Mouse (Mus musculus) spleen, postnatal 4 days (tissue): Measurements from ENCODE around the gene Klf3.
"Not testable (repeated sequence)": the region's sequence is repeated elsewhere in the genome, so short reads cannot be mapped to it uniquely, and the experiment has no call there.

Experiments
- DNase-seq, 2 experiments: peaks; one replicate each; pipeline ENCODE4 v3.0.0; 2022; ENCODE audit warnings: low spot score in 2 of 2

The Klf3 gene

DNA sequence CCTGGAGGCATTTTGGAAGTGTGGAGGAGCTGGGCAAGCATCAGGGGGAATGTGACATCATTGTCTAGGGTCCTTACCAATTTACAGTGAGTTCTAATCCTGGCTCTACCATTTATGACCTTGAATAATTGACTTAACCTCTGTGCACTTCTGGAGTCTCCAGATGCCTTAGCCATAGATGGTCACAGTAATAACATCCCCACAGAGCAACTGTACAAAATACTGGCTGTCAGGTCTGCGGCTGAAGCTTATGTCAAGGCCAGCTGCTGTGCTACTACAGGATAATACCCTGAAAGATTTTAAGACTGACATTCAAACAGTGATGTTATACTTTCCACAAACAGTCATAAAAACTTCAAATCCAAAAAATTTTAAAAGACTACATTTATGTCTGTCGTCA lies 75.3 kb downstream of the Klf3 start:
- DNase-seq: no peak

DNA sequence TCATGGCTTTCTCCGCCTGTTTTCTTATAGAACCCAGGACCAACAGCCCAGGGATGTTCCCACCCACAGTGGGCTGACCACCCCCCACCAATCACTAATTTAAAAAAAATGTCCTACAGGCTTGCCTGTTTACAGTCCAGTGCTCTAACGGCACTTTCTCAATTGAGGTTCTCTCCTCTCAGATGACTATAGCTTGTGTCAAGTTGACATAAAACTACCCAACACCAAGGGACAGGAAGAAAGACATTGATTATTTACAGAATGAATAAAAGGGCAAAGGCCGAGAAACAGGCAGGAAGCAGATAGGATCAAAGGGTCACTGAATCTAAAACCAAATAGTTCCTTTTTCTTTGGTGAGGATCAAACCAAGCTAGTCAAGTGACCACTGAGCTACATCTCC lies 76.1 kb downstream of the Klf3 start:
- DNase-seq: no peak

DNA sequence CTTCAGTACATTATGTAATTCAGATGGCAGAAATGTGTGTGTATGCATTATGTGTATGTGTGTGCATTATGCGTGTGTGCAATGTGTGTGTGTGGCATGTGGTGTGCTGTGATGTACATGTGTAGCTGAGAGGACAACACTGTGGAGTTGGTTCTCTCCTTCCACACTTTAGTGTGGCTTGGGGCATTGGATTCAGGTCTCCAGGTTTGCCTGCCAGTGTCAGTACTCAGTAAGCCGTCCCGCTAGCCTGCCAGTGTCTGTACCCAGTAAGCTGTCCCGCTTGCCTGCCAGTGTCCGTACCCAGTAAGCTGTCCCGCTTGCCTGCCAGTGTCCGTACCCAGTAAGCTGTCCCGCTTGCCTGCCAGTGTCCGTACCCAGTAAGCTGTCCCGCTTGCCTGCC lies 78.4 kb downstream of the Klf3 start:
- not testable (repeated sequence) for DNase-seq

DNA sequence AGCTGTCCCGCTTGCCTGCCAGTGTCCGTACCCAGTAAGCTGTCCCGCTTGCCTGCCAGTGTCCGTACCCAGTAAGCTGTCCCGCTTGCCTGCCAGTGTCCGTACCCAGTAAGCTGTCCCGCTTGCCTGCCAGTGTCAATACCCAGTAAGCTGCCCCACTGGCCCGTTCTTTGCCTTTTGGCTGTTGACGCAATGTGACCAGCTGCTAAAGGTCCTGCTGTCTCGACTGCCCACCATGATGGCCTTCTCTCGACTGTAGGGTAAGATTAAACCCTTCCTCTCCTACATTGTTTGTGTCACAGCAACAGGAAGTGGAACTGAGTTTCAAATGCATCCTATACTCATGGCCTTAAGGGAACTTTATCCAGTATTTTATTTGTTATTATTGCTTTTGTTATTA lies 78.8 kb downstream of the Klf3 start:
- DNase-seq: not testable (repeated sequence)
